Mouse (Mus musculus) cerebellum, postnatal 25 days (tissue): Measurements from ENCODE around the gene Mad1l1.

ENCODE experiments used
- DNase-seq, 2 experiments: peaks; one replicate each; pipeline ENCODE4 v3.0.0; 2021; ENCODE audit warnings: mixed read lengths in 2 of 2

Mad1l1 gene

DNA sequence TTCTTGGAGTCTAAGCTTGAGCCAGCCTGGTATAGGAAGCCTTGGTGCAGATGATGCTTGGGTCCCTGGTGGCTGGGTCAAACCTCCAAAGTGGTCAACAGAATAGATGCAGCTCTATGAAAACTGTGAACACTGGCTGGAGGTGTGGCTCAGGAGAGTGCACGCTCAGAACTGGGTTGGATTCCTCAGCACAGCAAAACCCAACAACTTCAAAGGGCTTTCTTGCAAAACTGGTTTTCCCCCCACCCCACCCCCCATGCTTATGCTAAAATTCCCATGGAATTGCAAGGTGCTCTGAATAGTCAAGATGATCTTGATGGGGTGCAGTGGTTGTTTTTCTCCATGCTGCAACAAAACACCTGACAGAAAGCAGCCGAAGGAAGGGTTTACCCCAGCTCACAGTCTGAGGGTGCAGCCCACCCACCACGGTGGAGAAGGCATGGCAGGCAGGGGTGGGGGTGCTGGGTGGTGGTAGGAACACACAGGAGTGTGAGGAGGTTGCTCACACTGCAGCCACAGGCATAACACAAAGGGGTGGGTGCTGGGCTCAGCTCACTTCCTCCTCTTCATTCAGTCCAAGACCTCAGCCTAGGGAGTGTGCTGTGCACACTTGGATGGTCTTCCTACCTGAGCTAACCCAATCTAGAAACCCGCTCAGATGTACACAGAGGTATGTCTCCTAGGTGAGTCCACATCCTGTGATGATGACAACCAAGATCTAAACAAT, 197.5 kb downstream of the Mad1l1 start:
- no peak for DNase-seq

DNA sequence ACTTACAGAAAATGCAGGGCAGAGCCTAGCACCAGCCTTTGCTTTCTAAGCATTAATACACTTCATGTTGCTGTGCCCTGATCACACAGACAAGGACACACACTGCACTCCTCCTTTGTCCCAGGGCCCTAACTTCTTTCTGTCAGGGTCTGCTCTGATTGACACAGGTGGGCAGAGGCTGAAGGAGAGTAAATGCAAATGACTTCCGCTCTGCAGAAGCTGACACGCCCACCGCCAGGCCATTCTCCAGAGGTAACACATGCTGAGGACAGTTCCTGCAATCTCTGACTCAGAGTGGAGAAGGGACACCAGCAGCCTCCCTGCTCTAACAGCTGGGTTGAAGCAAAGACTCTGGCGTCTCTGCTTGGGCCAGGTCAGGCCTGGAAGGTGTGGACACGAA, 198.2 kb downstream of the Mad1l1 start:
- DNase-seq: no peak

DNA sequence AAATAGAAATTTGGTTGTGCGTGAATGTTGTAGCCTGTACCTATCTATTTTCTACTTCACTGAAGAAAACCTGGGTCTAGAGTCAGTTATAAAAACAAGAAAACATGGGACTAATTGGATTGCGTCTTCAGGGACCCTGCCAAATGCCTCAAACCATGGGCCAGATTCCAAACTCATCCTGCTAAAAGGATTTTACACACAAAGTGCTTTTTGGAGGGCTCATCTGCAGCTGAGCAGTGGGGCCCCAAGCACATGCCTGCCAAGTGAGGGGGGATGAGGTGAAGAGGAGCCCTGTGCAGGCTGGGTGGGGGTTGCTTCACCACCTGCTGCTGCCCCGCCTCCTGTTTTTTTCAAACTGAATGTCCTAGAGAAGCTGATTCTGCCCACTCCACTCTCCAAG, 199.4 kb downstream of the Mad1l1 start:
- DNase-seq: peak in 1 of 2 experiments; percentile 25

DNA sequence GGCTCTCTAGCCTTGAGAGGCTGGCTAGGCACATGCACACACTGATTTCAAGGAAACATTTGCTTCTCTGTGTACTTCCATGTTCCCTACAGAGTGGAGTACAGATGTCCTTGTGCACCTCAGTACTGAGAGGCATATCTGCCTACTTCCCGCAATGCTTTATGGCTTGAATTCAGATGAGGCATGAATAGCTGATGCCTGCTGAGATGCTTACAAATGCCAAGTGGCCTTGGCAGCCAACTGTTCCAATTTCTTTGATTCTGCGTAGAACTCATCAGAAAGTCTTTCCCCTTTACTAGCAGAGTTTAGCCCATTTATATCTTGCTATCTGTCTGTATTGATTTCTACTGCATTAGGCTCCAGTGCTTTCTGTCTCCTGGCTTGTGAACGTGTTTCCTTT, 202.4 kb downstream of the Mad1l1 start:
- DNase-seq: peak; percentile 55 to 66

DNA sequence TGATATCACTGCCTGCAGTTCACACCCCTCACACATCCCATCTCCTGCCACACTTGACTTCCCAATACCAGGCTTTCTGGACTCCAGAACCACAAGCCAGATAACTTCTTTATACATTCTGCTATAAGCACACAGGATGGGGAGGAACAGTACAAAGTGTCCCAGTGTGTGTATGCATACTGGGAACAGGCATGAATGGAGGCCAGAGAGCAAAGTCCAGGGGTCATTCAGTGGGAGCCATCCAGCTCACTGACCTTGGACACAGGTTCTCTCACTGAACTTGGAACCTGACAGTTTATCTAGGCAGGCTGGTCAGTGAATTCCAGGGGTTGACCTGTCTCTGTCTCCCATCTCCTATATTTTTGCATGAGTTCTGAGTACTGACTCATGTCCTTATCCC, 203.4 kb downstream of the Mad1l1 start:
- DNase-seq: no peak

DNA sequence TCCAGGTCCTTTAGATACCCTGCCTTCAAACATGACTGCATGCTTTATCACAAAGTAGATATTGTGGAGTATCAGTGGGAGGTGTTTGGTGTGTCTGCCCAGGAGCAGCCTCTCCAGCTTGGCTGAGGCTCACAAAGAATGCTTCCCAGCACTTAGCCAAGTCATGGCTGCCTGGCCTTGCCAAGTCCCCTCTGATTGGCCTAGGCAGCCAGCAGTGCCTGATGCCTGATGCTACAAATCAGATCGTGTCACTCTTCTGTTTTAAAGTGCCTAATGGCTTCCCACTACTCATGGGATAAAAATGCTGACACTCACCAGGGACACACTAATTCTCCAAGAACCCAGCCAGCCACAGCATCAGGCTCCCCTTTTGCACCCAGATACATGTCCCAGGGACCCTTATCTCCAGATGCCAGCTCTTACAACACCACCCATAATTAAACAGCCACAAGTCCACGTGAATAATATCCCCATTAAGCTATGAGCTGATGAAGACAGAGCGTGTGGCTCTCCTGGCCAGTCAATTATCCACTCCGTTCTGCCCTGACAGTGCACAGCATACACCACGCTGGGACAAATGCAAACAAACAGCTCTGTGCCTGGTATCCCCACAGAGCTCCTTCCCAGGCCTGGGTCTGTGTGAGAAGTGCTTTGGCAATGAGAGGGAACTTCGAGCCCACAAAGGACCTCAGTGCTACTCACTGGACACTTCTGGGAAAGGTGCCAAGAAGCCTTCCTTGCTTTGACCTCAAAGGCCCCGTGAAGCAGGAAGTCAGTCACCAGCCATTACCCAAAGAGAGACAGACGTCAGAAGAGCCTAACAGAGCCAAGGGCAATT, 205.7 kb downstream of the Mad1l1 start:
- DNase-seq: peak in 1 of 2 experiments; percentile 37

DNA sequence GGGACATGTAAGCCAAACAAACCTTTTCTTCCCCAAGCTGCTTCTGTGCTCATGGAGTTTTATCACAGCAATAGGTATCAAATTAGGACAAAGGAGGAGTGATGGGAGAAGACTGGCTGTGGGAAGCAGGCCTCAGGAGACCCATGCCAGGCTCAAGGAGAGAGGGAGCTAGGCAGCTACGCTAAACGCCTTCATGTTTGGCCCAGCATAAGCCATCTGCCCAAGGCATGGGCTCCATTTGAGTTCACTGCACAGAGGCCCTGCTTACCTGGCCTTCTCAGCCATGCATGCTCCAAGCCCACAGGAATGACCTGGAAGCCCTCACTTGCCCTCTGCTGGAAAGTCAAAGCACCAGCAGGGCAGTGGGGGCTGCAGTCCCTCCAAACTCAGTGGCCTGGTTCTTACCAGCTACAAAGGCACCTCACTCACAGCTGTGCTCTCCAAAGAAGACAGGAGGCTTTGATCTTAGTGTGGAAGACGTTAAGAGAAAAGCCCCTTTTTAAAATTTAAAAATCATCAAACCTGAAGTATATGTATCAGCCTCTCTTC, 206.8 kb downstream of the Mad1l1 start:
- DNase-seq: no peak

DNA sequence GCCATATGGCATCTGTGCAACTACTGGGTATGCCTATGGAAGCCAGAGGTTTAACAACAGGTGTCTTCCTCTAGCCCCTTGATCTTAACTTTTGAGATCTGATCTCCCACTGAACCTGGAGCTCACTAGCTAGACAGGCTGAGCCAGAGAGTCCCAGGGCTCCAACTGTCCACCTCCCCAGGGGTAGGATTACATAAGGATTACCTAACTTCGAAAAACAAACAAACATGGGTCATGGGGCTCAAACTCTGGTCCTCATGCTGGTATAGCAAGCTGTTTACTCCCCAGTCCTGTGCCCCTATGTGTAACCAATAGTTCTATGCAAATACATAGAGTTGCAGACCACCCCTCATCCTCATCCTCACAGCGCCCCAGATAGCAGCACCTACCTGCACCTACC, 208.1 kb downstream of the Mad1l1 start:
- no peak for DNase-seq

DNA sequence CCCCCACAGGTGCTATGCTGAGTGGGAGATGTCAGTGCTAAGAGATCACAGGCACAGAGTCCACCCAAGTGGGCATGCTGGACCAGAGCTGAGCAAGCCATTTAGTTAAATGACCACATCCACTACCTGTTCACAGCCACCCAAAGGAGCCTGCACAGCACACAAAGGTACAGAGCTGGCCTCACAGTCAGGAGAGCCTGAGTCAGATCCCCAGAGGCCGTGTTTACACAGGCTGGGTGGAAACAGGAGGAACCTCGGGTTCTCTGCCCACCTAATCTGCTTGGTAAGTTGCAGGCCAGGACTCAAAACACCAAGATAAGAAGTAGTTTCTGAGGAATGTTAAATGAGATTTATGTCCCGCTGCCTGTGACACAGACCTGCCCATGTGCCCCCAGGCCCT, 211.3 kb downstream of the Mad1l1 start:
- DNase-seq: no peak

DNA sequence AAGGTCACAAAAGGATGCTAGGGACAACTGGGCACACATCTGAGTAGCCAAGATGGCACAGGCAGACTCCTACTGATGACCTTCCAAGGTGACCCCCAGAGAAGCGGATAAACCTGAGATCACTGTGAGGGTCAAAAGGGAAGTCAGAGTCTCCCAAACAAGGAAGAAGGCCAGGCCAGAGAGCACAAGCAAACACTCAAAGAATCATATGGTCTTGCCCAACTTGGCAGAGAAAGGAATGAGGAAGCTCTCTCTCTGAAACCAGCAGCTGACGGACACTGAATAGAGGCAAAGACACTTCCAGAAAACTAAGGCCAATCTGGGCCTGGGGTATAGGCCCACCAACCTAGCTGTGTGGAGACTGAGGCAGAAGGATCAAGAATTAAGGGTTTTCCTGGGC, 213.4 kb downstream of the Mad1l1 start:
- DNase-seq: no peak

DNA sequence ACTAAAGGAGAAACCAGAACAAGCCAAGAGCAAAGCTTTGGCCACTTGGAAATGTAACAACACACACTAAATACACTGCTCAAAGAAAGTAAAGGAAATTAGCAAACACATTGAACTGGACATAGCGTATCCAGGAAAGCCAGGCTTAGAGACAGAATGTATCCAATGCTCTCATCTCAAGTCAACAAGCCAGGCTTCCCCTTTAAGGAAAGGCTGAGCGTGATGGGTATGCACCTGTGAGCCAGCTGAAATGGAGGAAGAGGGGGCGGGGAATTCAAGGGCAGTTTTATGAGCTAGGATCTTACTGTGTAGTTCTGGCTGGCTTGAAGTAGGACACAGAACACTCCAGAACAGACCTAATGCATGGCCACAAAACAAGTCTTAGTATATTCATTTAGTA, 215.3 kb downstream of the Mad1l1 start:
- DNase-seq: no peak

DNA sequence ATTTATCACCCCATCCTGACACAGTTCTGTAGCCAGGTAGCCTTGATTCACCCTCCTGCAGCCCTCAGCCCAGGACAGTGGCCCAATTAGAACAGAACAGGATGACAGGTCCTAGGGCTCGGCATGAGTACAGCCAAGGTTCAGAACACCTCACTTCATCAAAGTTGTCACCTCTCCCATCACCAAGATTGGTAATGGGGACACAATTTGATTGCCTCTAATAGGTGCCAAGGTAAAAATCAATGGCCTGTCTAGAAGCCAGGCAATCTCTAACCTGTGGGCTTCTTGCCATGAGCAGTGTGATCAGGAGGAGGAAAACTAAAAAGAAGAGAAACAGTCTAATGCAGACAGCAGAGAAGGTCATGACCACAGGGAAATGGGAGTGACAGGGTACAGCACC, 216.5 kb downstream of the Mad1l1 start:
- DNase-seq: no peak

DNA sequence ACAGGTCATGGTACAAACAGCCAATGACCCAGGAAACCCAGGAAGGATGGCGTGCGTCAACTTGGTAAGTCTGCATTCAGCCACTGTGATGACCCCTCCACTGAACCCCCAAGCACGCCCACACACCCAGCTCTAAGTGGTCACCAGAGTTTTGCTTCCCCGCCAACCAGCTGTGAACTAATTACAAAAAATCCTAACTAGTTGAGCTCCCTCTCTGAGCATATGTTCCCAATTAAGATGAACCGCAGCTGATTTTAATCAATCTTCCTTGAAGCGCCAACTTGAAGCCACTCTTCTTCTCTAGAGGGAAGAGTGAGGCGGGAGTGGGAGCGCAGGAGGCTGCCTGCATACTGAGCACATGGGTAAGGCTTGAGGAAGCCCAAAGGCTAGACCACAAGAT, 218.6 kb downstream of the Mad1l1 start:
- no peak for DNase-seq

DNA sequence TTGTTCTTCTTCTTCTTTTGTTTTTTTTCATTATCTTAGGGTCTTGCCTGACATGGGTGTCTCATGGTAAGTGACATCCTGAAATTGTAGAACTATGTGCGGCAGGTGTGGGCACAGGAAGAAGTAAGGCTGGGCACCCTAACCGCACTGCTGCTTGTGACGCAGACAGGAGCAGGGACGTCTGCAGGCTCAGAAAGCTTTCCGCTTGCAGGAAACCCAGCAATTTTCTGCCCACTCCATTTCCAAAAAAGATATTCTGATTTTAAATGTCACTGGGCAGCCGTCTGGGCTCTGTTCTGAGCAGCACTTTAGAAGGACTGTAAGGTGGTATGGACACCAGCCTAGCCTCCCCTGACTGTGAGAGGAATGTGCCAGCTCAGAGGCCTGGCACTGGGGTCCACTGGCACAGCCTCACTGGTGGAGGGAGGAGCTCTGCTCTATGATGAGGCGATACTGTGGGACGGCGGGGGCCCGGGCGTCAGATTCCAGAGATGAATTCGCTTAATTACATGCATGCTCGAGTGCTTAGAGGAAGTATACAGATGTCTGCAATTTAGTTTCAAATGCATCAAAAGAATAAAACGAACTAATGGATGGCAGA, 219.8 kb downstream of the Mad1l1 start:
- no peak for DNase-seq

DNA sequence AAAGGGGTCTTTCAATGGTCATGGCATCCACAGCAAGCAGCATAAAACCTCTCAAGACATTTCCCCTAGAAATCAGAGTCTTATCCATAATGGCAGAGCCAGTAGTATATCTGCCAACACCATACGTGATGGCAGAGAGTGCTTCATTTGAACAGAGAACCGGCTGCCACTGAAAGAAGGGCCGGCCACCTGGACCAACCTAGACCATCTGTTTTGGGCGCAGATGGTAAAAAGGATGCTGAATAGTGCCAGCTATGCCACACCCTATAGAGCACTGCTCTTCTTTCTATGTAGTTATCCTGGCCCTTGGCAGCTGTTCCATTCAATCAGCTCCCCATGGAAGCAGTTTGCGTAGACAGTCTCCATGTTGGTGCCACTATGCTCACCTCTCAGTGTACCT, 222.6 kb downstream of the Mad1l1 start:
- peak; percentile 90 to 91 for DNase-seq

DNA sequence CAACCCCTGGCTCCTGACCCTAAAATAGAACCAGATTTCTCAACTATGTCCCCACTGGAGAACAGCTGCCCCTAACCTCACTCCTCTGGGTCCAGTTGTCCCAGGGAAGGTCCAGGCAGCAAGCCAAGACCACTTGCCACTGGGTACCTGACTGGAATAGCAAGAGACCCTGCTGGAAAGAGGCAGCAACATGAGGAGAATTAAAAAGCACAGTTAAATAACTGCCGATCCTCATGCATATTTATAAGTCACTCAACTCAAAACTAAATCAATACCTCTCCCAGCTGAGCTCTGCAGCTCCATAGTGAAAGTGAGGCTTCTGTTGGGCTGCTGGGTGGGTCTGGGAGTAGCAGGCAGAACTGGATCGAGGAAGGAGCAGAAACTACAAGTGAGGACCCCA, 226.1 kb downstream of the Mad1l1 start:
- DNase-seq: peak in 1 of 2 experiments; percentile 42

DNA sequence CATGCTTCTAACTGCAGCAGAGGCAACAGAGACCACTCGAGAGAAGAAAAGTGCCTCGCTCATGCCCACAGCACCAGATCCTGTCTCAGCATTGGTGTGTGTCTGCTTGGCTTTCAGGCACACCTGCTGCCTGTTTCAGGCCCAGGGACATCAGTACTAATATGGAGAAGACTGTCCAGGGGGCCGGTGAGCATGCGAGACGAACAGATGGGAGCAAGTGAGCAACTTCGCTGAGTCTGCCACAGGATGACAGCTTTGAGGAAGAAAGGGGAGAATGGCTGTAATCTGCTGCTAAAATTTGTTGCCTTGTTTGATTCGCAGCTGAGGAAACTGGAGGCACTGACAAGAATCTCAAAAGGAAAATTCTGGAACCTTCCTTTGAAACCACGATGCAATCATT, 227.9 kb downstream of the Mad1l1 start:
- peak; percentile 52 to 61 for DNase-seq

DNA sequence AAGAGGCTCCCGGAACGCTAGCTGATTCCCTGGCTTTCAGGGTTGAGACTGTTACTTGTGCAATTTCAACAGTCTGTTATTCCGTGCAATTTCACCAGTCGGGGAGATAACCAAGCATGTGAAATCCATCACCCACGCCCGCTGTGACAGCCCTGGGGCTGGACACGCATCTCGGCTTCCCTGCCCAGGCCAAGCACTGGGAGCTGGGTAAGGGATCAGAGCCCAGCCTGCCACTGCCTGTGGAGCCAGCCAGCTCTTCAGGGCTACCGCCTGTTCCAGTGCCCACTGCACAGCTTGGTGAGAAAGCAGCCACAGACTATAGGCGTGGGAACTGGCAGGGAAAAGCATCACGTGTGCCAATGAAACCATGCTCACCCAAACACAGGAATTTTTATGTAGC, 229.8 kb downstream of the Mad1l1 start:
- peak; percentile 77 to 85 for DNase-seq

DNA sequence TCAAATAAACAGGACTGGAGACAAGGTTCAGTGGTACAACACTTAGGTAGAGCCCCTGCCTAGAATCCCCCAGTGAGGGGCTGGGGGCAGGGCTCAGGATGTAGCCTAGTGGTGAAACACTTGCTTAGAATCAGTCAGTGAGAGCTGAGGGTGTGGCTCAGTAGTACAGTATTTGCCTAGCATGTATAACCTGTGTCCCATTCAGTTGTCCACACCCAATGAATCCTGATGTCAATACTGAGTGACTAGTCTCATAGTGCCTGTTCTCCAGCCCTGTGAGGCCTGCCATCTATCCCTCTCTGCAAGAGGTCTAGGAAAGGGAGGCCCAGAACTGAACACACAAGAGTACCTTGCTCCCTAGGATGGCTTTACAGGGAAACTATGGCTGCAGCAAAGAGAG, 232.1 kb downstream of the Mad1l1 start:
- DNase-seq: no peak

DNA sequence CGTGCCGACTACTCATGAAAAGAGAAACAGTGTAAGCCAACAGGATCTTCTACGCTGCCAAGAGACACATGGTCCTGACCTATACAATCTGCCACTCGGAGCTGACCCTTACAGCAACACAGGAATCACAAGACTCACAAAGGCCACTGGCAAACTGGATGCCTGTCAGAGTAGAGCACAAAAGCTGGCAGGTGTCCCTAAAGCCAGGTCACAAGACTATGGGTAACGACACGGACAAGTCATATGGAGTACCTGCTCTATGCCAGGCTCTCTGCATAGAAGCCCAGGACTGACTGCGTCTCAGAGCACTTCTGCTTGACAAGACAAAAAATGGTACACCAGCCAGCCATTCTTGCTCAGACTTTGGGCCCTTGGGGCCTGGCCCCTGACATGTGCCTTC, 234.1 kb downstream of the Mad1l1 start:
- no peak for DNase-seq

DNA sequence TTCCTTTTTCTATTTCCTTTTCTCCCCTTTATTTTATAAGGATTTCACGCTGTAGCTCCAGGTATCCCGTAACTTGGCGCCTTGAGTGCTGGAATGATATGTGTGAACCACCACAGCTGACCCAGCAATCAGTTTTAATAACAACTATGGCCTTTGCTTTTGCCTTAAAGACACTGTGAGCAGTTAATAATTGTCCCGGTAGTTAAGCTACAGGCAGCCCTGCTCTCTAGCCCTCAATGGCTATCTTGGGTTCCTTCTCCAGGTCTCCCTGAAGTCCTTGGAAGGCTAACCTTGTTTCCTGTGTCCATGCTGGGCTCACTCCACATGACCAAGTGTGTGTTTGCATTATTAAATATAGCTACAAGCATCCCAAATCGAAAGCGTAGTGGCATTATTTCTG, 237.0 kb downstream of the Mad1l1 start:
- DNase-seq: no peak

DNA sequence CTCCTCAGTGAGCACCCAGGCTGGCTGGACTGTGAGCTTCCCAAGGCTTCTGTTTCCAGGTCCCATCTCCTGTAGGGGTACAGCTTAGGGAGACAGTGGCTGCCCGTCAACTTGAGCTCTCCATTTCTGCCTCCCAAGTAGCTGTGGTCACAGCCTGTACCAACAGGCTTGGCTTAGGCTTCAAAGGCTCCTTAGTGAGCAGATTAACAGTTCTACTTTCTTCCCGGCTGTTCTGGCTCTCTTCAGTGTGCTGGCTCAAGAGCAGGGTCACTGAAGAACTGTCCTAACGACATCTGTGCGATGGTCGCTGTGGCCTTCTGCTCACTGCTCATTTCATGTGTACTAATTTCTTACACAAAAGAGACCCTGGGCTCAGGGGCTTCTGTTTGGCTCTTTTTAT, 237.4 kb downstream of the Mad1l1 start:
- DNase-seq: no peak

DNA sequence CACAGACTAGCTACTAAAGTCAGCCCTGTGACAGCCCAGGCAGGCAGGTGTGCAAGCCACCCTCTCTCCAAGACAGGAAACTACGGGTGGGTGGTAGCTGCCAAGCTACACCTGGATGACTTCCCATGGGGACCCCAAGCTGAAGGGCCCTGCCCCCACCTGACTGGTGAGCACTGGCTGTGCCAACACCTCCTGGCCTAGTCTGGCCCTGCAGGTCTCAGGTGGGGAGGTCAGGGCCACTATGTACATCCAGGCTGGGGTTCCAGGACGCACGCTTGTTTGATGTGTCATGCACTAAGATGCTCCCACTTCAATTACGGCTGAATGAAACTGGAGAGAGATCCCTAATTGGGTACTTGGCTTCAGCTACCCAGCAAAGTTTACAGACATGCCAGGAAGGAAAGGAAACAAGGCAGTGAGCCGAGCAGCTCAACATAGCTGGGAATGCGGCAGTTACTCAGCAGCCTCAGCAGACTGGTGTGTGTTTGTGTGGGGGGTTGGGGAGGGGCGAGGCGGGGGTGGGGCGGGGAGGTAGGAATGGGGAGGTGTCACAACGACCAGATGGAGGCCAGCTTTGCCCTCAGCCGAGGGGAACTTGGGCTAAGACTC, 239.0 kb downstream of the Mad1l1 start:
- DNase-seq: no peak
